Mouse (Mus musculus): ENCODE measurements at regions not wholly inside any gene's neighbourhood (a gene's known extent, or its start where the extent isn't known, plus 50 kb on each side); places are given as distances from the start of the nearest gene placed in this dataset.

GRCm38 (mm10) chr2:128333401-128334142 lies 207.7 kb downstream of the Bcl2l11 start:
- no peak for DNase-seq (ENCODE audit: extremely low spot score, low spot score)
- peaks cover 57% of the 10 kb centered on the region for H3K27me3 ChIP-seq (ENCODE audit: poor library complexity, severe bottlenecking)
- H3K4me1 ChIP-seq = peaks cover 60% of the 10 kb centered on the region
- WGBS = 85% methylated on average over 10 of the region's 10 CpGs
- H3K9me3 ChIP-seq = no peaks in the 10 kb centered on the region
- 0 out of 2 replicates have a peak overlapping the region, but pooled peaks have one; percentile 53 for H3K27ac ChIP-seq
- H3K36me3 ChIP-seq (replicated peaks) = no peaks in the 10 kb centered on the region
- H3K4me3 ChIP-seq = no peak overlapping the region

- H3K27me3 ChIP-seq (ENCODE audit: poor library complexity, severe bottlenecking) = peaks cover 57% of the 10 kb centered on the region
- H3K36me3 ChIP-seq (replicated peaks) = no peaks in the 10 kb centered on the region
- H3K9me3 ChIP-seq = no peaks in the 10 kb centered on the region
- H3K4me3 ChIP-seq = no peak overlapping the region
- 83% methylated on average over 2 of the region's 2 CpGs for WGBS
- no peak overlapping the region for H3K27ac ChIP-seq
- peaks cover 63% of the 10 kb centered on the region for H3K4me1 ChIP-seq
- no peak for DNase-seq (ENCODE audit: extremely low spot score, low spot score)
Measured at GRCm38 (mm10) chr2:128334143-128334470, 208.3 kb downstream of the Bcl2l11 start.

DNA sequence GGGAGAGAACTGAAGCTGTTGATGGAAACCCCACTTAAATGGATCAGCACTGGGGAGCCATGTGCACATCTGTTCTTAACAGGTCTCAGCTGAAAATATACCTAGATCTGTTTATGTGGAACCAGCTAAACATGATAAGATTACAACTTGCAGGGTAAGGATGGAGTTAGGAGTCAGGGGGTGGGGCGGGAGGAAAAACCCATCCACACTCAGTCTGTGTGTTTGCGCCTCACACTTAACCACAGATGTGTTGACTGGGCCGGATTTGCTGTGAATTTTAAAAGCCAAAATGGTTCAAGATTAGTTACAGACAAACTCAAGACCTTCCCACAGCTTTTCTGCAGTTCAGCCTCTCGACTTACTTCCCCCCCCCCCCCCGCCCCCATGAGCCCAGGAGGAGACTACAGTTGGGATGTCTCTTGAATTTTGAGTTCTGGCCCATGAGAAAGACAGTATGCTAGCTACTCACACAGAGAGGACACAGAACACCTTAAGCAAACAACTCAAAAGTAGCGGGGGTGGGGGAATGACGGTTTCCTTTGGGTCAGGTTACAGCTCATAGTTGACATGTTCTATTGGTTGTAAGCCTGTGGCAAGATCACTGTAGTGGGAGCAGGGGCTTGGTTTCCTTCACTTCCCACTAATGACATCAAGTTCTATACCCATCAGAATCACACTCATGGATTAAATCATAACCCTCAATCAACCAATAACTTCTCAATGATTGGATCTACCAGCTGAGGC lies 209.1 kb downstream of the Bcl2l11 start:
- peaks cover 54% of the 10 kb centered on the region for H3K27me3 ChIP-seq (ENCODE audit: poor library complexity, severe bottlenecking)
- H3K4me1 ChIP-seq = peaks cover 71% of the 10 kb centered on the region
- DNase-seq (ENCODE audit: extremely low spot score, low spot score) = no peak
- no peak overlapping the region for H3K4me3 ChIP-seq
- 69% methylated on average over 7 of the region's 7 CpGs for WGBS
- H3K9me3 ChIP-seq = no peaks in the 10 kb centered on the region
- no peaks in the 10 kb centered on the region for H3K36me3 ChIP-seq (replicated peaks)
- no peak overlapping the region; the same call in 1 of the 2 replicates for H3K27ac ChIP-seq

GRCm38 (mm10) chr2:128337192-128337591 lies 211.4 kb downstream of the Bcl2l11 start:
- Histone ChIP-seq H3K36me3 (replicated peaks) (no peaks in the 10 kb centered on the region), H3K9me3 (no peaks in the 10 kb centered on the region), H3K4me1 (peaks cover 63% of the 10 kb centered on the region), H3K4me3 (no peak overlapping the region), H3K27ac (no peak overlapping the region), H3K27me3 (ENCODE audit: poor library complexity, severe bottlenecking) (peaks cover 42% of the 10 kb centered on the region)
- no peak for DNase-seq (ENCODE audit: extremely low spot score, low spot score)

- 92% methylated on average over 5 of the region's 5 CpGs for WGBS
- Histone ChIP-seq H3K27me3 (ENCODE audit: poor library complexity, severe bottlenecking) (peaks cover 38% of the 10 kb centered on the region), H3K9me3 (no peaks in the 10 kb centered on the region), H3K27ac (no peak overlapping the region), H3K36me3 (replicated peaks) (no peaks in the 10 kb centered on the region), H3K4me3 (no peak overlapping the region), H3K4me1 (peaks cover 57% of the 10 kb centered on the region)
- DNase-seq (ENCODE audit: extremely low spot score, low spot score) = no peak
Measured at GRCm38 (mm10) chr2:128337791-128338190, 212.0 kb downstream of the Bcl2l11 start.

DNA sequence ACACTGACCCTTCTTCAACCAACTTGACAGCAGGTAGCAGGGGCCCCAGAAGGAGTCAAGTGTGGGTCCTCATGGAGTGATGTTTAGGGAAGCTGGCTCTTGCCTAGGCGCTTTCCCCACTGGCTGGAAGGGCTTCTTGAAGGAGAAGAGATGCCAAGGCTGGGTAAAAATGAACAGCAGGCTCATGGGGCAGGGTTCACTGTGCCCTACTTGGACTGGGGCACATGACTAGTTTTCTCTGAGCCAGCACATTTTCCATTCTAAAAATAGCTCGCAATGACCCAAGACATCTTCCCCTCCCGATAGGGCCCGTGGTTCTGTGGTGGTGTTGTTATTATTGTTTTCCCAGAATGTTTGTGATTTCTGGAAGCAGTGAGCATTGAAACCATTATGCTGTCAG lies 212.6 kb downstream of the Bcl2l11 start:
- WGBS = 90% methylated on average over 4 of the region's 4 CpGs
- H3K4me3 ChIP-seq = no peak overlapping the region
- H3K36me3 ChIP-seq (replicated peaks) = no peaks in the 10 kb centered on the region
- H3K27ac ChIP-seq = peak overlapping the region; percentile 79; the same call in 1 of the 2 replicates
- H3K9me3 ChIP-seq = no peaks in the 10 kb centered on the region
- peaks cover 50% of the 10 kb centered on the region for H3K4me1 ChIP-seq
- no peak for DNase-seq (ENCODE audit: extremely low spot score, low spot score)
- H3K27me3 ChIP-seq (ENCODE audit: poor library complexity, severe bottlenecking) = peaks cover 31% of the 10 kb centered on the region

DNA sequence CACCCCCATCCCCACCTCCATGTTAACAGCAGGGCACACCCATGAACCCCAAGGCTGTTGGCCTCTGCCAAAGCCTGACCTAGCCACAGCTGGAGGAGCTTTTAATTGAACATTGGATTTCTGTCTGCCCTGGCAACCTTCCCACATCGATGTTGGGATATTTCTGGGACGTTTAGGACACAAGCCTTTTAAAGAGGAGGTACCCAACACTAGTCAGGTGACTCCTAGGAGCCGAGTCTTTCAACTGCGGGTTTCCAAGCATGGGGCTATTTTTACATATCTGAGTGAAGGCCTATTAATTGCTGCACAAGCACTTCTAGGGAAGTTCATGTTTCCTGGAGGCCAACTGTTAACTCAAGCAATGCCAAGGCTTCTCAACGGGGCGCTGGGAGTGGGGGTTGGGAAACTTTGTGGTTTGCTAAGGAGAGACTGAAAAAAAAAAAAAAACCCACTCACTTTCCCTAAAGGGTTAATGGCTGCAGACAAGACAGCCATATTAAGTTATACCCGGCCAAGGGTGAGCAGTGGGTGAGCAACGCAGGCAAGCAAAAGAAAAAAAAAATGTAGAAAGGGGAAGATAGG lies 213.3 kb downstream of the Bcl2l11 start:
- peaks cover 44% of the 10 kb centered on the region for H3K4me1 ChIP-seq
- H3K27ac ChIP-seq = peak overlapping the region; percentile 79; the same call in 1 of the 2 replicates
- WGBS = 34% methylated on average over 8 of the region's 8 CpGs
- no peaks in the 10 kb centered on the region for H3K36me3 ChIP-seq (replicated peaks)
- no peaks in the 10 kb centered on the region for H3K9me3 ChIP-seq
- DNase-seq (ENCODE audit: extremely low spot score, low spot score) = no peak
- H3K27me3 ChIP-seq (ENCODE audit: poor library complexity, severe bottlenecking) = peaks cover 25% of the 10 kb centered on the region
- H3K4me3 ChIP-seq = no peak overlapping the region

GRCm38 (mm10) chr2:128339643-128340487 lies 214.0 kb downstream of the Bcl2l11 start:
- peaks cover 36% of the 10 kb centered on the region for H3K4me1 ChIP-seq
- 38% methylated on average over 19 of the region's 19 CpGs for WGBS
- no peaks in the 10 kb centered on the region for H3K36me3 ChIP-seq (replicated peaks)
- no peak for DNase-seq (ENCODE audit: extremely low spot score, low spot score)
- no peaks in the 10 kb centered on the region for H3K9me3 ChIP-seq
- H3K4me3 ChIP-seq = 0 out of 2 replicates have a peak overlapping the region, but pooled peaks have one; percentile 2
- peaks cover 17% of the 10 kb centered on the region for H3K27me3 ChIP-seq (ENCODE audit: poor library complexity, severe bottlenecking)
- H3K27ac ChIP-seq = peak overlapping the region; percentile 79

- 94% methylated on average over 5 of the region's 5 CpGs for WGBS
- Histone ChIP-seq H3K9me3 (no peaks in the 10 kb centered on the region), H3K4me1 (peaks cover 30% of the 10 kb centered on the region), H3K36me3 (replicated peaks) (no peaks in the 10 kb centered on the region), H3K27ac (peak overlapping the region; percentile 79; the same call in 1 of the 2 replicates), H3K27me3 (ENCODE audit: poor library complexity, severe bottlenecking) (peaks cover 11% of the 10 kb centered on the region; the same call in 1 of the 2 replicates), H3K4me3 (no peak overlapping the region)
- no peak for DNase-seq (ENCODE audit: extremely low spot score, low spot score)
Measured at GRCm38 (mm10) chr2:128340631-128341240, 214.9 kb downstream of the Bcl2l11 start.

- no peak overlapping the region for H3K27ac ChIP-seq
- no peaks in the 10 kb centered on the region for H3K36me3 ChIP-seq (replicated peaks)
- H3K9me3 ChIP-seq = no peaks in the 10 kb centered on the region
- DNase-seq (ENCODE audit: extremely low spot score, low spot score) = no peak
- 90% methylated on average over 9 of the region's 9 CpGs for WGBS
- peaks cover 3% of the 10 kb centered on the region; the same call in 1 of the 2 replicates for H3K27me3 ChIP-seq (ENCODE audit: poor library complexity, severe bottlenecking)
- no peak overlapping the region for H3K4me3 ChIP-seq
- H3K4me1 ChIP-seq = peaks cover 29% of the 10 kb centered on the region
Measured at GRCm38 (mm10) chr2:128342212-128342611, 216.4 kb downstream of the Bcl2l11 start.

GRCm38 (mm10) chr2:128345557-128345956 lies 219.7 kb downstream of the Bcl2l11 start:
- Histone ChIP-seq H3K27me3 (ENCODE audit: poor library complexity, severe bottlenecking) (no peaks in the 10 kb centered on the region), H3K4me3 (no peak overlapping the region), H3K9me3 (no peaks in the 10 kb centered on the region; the same call in 1 of the 2 replicates), H3K36me3 (replicated peaks) (no peaks in the 10 kb centered on the region), H3K27ac (no peak overlapping the region; the same call in 1 of the 2 replicates), H3K4me1 (peaks cover 6% of the 10 kb centered on the region)
- DNase-seq (ENCODE audit: extremely low spot score, low spot score) = no peak
- WGBS = 75% methylated on average over 11 of the region's 11 CpGs

DNA sequence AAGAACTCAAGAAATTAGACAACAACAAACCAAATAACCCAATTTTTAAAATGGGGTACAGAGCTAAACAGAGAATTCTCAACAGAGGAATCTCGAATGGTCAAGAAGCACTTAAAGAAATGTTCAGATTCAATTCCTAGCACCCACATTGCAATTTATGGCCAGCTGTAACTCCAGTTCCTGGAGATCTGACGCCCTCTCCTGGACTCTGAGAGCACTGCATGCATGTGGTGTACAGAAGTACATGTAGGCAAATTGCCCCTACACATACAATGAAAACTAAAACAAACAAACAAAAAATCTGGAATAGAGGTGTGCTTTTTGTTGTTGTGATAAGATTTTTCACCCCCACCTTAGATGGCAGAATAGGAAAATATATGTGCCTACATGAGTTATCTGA lies 222.7 kb downstream of the Bcl2l11 start:
- Histone ChIP-seq H3K4me3 (no peak overlapping the region), H3K27me3 (ENCODE audit: poor library complexity, severe bottlenecking) (no peaks in the 10 kb centered on the region), H3K27ac (no peak overlapping the region), H3K9me3 (no peaks in the 10 kb centered on the region; the same call in 1 of the 2 replicates), H3K4me1 (peaks cover 3% of the 10 kb centered on the region; the same call in 1 of the 2 replicates), H3K36me3 (replicated peaks) (no peaks in the 10 kb centered on the region)
- 79% methylated on average over 2 of the region's 2 CpGs for WGBS
- no peak for DNase-seq (ENCODE audit: extremely low spot score, low spot score)
